Mouse (Mus musculus) midbrain, embryonic 16.5 days (tissue): Measurements from ENCODE around the gene Bid. TPM values are rescaled to one million over a fixed set of nuclear protein-coding genes. Genes with fewer than 3 reads are reported as not detected.
A peak's percentile ranks its signal among the peaks of the same experiment; 100 is the strongest.

Experiments used
- ATAC-seq: fragments of 200-750 bp; cut with Nextera tagmentation; 2 replicates; pipeline ENCODE4 v1.8.0; 2017; ENCODE audit warnings: moderate TSS enrichment
- H3K27ac ChIP-seq: fragments of 300-500 bp; sonication (generic); 2 replicates; pipeline ENCODE4 v1.5.1; 2014; ENCODE audit warnings: mild to moderate bottlenecking, low read length, mixed read lengths
- H3K27me3 ChIP-seq: fragments of 300-500 bp; sonication (generic); 2 replicates; pipeline ENCODE4 v1.6.1; 2014; ENCODE audit warnings: low read depth, low read length, mixed read lengths; ENCODE audit not compliant: control insufficient read depth, insufficient read depth
- H3K36me3 ChIP-seq: fragments of 300-500 bp; sonication (generic); 2 replicates; pipeline ENCODE4 v1.6.1; 2014; ENCODE audit warnings: mild to moderate bottlenecking, low read length, moderate library complexity, mixed read lengths; ENCODE audit not compliant: control insufficient read depth, insufficient read depth
- H3K4me1 ChIP-seq: fragments of 300-500 bp; sonication (generic); 2 replicates; pipeline ENCODE4 v1.6.1; 2014; ENCODE audit warnings: mild to moderate bottlenecking, low read length, mixed read lengths; ENCODE audit not compliant: control insufficient read depth, insufficient read depth
- H3K4me2 ChIP-seq: fragments of 300-500 bp; sonication (generic); 2 replicates; pipeline ENCODE4 v1.6.1; 2014; ENCODE audit warnings: mild to moderate bottlenecking, low read length, mixed read lengths
- H3K4me3 ChIP-seq: fragments of 300-500 bp; sonication (generic); 2 replicates; pipeline ENCODE4 v1.5.1; 2014; ENCODE audit warnings: low read depth, mild to moderate bottlenecking, low read length, moderate library complexity, mixed read lengths
- H3K9ac ChIP-seq: fragments of 300-500 bp; sonication (generic); 2 replicates; pipeline ENCODE4 v1.6.1; 2014; ENCODE audit warnings: low read depth, low read length, mixed read lengths
- H3K9me3 ChIP-seq: fragments of 300-500 bp; sonication (generic); replicated peaks from 2 replicates; pipeline ENCODE4 v1.6.1; 2014; ENCODE audit warnings: mild to moderate bottlenecking, low read length, mixed read lengths; ENCODE audit not compliant: control insufficient read depth, poor library complexity, severe bottlenecking
- WGBS: fragments of 180-500 bp; shearing (Covaris S2); extraction: QIAGEN DNeasy Blood & Tissue Kit; methylation state at CpG from one replicate; pipeline ENCODE4 v1.1.7; 2014; 5-methylcytosine and 5-hydroxymethylcytosine counted together
- polyA plus RNA-seq: library from polyadenylated mRNA; unstranded; fragments of >200 nt; fragmentation: Nextera tagmentation; extraction: Ambion mirVana; gene quantifications from 2 replicates; pipeline ENCODE4 v1.2.1, GENCODE M21; 2015

Bid gene
- 49.3 and 51.5 TPM in 2 replicates for polyA plus RNA-seq

DNA sequence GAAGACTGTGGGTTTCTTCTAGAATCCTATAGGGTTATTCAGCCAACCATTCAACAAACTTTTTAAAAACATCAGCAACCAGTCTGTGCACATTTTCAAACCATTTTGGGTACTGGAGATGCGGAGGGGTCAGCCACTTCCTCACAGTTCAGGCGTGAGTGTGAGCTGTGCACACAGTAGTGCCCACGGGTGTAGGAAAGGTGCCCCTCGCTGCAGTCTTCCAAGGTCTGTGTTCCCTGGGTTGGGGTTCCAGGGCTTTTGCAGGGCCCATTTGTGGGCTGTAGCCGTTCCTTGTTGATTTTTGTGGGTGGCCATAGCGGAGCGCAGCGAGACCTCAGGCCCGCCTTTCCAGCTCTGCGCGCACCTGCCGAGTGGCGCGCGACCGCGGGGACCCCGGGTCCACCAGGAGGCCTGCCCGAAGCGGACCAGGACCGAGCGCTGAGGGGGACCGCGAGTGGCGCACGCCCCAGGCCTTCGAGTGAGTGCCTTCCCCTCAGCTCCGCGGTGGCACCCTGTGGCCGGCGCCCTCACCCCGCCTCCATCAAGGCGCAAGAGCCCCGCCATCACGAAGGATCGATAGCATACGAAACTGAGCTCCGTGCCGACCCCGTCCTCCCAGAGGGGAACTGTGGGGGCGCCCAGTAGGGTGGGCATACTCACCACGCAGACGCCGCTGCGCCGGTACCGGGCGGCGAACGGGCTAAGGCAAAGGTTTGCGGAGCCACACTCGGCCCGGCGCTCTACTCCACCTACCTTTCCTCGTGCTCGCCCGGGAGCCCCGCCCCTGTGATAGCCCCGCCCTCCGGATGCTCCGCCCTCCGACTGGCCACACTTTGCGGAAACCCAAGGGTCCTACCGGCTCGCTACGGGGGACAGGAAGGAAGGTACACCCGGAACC lies at the start of gene Bid:
TSS of gene Bid (minus strand) at position 780 of the 898 bp plus-strand sequence.
- peak; percentile 90 for ATAC-seq
- H3K4me2 ChIP-seq = peak within 1 kb of the TSS; percentile 82
- peak within 1 kb of the TSS; percentile 63 for H3K4me3 ChIP-seq
- peaks cover 10% of the 10 kb centered on the region for H3K4me1 ChIP-seq
- peak within 1 kb of the TSS; percentile 44 for H3K27ac ChIP-seq
- H3K9me3 ChIP-seq = 0 out of 2 replicates have a peak, but pooled peaks cover 1% of the 10 kb centered on the region
- H3K36me3 ChIP-seq = no peaks in the 10 kb centered on the region
- H3K9ac ChIP-seq = peak within 1 kb of the TSS; percentile 76
- under 1% methylated on average over 66 of the region's 67 CpGs for WGBS
- 0 out of 2 replicates have a peak, but pooled peaks cover 2% of the 10 kb centered on the region for H3K27me3 ChIP-seq

DNA sequence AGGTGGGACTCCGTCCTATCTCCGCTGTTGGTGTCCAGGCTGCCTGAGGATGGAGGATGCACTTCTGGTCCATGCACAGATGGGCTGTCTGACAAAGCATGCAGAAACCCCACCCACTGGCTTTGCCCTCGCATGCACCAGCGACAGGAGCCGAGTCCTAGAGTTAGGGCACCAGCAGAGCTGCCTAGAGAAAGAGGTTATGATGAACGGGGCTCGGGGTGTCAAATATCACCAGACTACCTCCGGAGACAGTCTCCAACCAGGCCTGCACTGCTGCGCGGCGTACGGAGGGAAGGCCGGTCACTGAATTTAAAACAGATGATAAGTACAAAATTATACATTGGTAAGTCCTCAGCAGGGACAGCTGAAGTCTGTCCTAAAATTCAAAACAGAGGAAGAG lies 49.2 kb upstream of the Bid start:
- no peak overlapping the region for H3K4me3 ChIP-seq
- H3K9ac ChIP-seq = no peak overlapping the region
- H3K9me3 ChIP-seq = no peaks in the 10 kb centered on the region
- no peak overlapping the region for H3K4me2 ChIP-seq
- no peaks in the 10 kb centered on the region for H3K27me3 ChIP-seq
- peaks cover 22% of the 10 kb centered on the region for H3K36me3 ChIP-seq
- no peaks in the 10 kb centered on the region for H3K4me1 ChIP-seq
- 78% methylated on average over 13 of the region's 13 CpGs for WGBS
- no peak for ATAC-seq
- H3K27ac ChIP-seq = no peak overlapping the region

DNA sequence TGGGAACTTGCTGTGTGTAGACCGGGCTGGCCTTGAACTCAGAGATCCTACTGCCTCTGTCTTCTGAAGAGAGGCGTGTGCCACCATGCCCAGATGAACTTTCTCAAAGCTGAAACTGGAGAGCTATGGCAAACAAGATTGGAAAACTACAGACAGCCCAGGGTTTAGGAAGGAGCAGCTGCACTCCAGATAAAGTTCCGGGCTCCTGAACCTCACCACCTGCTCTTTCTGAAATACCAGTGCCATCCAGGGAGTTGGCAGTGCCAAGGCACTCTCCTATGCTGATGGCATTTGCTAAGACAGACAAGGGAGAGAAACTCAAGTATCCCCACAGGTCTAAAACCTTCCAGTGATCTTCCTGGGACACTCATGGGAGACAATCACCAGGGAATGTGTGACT lies 47.5 kb upstream of the Bid start:
- no peak for ATAC-seq
- Histone ChIP-seq H3K27me3 (no peaks in the 10 kb centered on the region), H3K9ac (no peak overlapping the region)

DNA sequence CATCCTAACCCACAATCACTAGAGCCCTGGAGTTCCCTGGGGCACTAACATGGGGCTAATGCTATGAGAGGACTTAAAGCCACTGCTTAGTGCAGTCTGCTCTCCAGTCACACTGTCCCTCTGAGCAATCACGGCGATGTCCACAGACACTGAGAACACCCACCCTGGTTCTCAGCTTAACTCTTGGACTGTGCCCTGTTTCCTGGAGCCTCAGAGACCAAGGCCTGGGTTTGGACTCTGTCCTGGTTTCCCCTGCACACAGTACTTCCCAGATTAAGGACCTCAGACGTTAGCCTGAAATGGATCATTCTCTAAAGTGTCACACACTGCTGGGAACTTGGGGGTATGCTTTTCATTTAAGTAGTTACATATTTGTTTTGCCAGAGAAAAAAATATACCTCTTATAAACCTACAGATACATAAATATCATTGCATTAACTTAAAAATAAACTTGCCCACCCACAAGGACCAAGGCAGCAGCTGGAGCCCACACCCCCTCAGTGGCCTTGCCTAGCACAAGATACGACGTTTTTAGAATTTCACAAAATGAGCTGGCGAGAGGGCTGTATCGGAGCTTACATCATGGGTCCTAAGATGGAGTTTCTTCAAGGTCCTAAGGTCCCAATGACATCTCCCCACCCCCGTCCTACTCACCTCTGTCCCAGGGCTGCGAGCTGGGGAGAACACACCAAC lies 43.8 kb upstream of the Bid start:
- Histone ChIP-seq H3K27ac (no peak overlapping the region), H3K4me3 (no peak overlapping the region), H3K9me3 (no peaks in the 10 kb centered on the region), H3K36me3 (peaks cover 42% of the 10 kb centered on the region), H3K4me2 (no peak overlapping the region), H3K27me3 (no peaks in the 10 kb centered on the region), H3K4me1 (no peaks in the 10 kb centered on the region), H3K9ac (no peak overlapping the region)
- 87% methylated on average over 9 of the region's 9 CpGs for WGBS
- ATAC-seq = no peak

More for the DNA sequence above, 47.5 kb upstream of the Bid start:
- Histone ChIP-seq H3K4me2 (no peak overlapping the region), H3K27ac (no peak overlapping the region), H3K4me3 (no peak overlapping the region), H3K9me3 (no peaks in the 10 kb centered on the region), H3K4me1 (no peaks in the 10 kb centered on the region), H3K36me3 (peaks cover 25% of the 10 kb centered on the region)
- whole genome bisulfite sequencing = 95% methylated on average over 3 of the region's 3 CpGs

DNA sequence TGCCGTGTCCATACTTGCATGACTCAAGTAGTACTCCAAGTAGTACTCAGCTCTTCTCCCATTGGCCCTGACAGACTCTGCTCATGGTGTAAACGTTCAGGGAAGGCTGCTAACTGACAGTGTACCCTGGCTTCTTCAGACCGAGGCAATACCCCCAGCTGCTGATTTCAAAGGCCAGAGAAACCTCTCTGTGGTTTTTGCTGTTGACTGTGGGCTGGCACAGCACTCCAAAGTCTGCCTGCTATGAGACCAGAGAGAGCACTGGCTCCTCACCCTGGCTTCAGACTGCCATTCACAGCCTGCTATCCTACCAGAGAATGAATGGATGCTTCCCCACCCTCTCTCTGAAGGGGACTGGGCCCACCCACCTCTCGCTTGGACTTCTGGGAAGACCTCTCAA lies 40.7 kb upstream of the Bid start:
- Histone ChIP-seq H3K27me3 (no peaks in the 10 kb centered on the region), H3K4me1 (no peaks in the 10 kb centered on the region), H3K27ac (no peak overlapping the region), H3K36me3 (peaks cover 51% of the 10 kb centered on the region), H3K4me3 (no peak overlapping the region), H3K9ac (no peak overlapping the region), H3K4me2 (no peak overlapping the region), H3K9me3 (no peaks in the 10 kb centered on the region)
- WGBS = 87% methylated on average over 4 of the region's 4 CpGs
- ATAC-seq = no peak

DNA sequence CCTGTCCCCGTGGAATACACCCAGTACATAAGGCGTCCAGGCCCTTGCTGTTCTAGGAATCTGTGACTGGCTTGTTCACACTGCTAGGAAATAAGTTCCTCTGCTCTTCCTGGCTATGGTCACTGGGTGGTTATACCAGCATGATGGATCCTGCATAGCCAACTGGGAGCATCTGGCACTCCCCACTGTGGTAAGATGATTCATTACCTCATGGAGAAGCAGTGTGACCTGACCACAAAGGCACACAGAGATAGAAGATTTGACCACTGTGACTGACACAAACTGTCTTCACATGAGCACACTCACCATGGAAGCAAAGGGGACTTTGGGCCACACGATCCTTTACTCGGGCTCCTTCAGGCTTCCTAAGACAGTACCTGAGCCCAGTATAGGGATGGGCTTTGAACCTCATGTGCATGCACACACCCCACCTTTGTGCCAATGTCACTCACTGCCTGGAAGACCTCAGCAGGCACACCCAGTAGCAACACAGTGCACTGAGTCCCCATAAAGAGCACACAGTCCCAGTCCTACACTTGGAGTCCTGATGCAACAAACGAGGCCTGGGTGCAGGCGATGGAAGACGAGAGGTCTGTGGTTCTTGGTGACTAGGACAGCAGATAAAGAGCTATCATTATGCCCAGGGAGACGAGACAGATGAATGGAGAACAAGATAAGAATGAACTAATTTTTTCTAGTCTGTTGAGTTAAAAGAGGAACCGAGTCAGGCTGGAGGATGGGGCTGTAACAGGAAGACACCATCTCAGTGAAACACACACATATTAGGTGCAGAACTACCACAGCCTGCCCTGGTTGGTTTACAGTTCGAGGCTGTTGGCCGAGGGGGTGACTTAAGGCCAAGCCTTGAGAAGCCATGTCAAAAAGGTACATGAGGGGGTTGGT lies 39.9 kb upstream of the Bid start:
- H3K4me2 ChIP-seq = no peak overlapping the region
- H3K9me3 ChIP-seq = no peaks in the 10 kb centered on the region
- ATAC-seq = no peak
- WGBS = 92% methylated on average over 11 of the region's 11 CpGs
- peaks cover 55% of the 10 kb centered on the region for H3K36me3 ChIP-seq
- no peaks in the 10 kb centered on the region for H3K27me3 ChIP-seq
- H3K9ac ChIP-seq = no peak overlapping the region
- no peak overlapping the region for H3K27ac ChIP-seq
- H3K4me1 ChIP-seq = no peaks in the 10 kb centered on the region
- no peak overlapping the region for H3K4me3 ChIP-seq

DNA sequence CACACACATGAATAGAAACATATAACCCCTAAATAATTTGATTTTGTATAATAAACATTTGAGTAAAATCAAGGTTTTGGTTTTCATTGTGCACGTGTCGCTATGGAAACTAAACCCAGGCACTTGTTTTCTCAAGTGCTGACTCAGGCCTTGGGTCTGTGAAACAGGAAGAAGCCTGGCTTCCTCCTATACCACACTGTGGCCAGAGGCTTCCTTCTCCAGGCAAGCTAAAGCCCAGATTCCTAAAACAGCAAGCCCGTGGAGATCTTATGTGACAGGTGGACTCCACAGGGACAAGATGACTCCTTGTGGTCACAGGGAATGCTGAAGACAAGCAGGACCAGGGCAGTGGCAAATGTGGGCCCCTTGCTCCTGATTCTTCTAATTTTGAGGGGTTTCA lies 38.6 kb upstream of the Bid start:
- Histone ChIP-seq H3K27me3 (no peaks in the 10 kb centered on the region), H3K36me3 (peaks cover 51% of the 10 kb centered on the region), H3K27ac (no peak overlapping the region), H3K9ac (no peak overlapping the region), H3K4me3 (no peak overlapping the region), H3K9me3 (no peaks in the 10 kb centered on the region), H3K4me1 (no peaks in the 10 kb centered on the region), H3K4me2 (no peak overlapping the region)
- WGBS = 90% methylated on average over 3 of the region's 3 CpGs
- ATAC-seq = no peak

DNA sequence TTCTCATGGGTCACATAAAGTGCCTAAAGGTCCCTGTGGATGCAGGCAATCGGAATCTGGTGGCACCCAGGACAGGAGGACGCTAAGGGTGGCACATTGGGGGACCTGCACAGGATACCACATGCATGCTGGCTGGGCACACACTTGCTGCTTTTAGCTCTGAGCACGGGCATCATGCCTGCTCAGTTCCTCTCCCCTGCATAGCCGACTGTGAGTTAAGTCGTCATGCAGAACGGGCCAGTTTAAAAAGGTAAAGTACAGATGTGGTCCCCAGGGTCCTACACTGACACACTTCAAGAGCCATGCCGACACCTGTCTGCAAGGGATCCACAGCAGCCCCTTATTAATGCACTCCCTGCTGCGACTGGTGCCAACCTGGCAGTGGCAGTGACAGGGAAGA lies 37.6 kb upstream of the Bid start:
- no peaks in the 10 kb centered on the region for H3K4me1 ChIP-seq
- no peak overlapping the region for H3K9ac ChIP-seq
- ATAC-seq = no peak
- H3K27me3 ChIP-seq = no peaks in the 10 kb centered on the region
- no peak overlapping the region for H3K4me3 ChIP-seq
- H3K36me3 ChIP-seq = peaks cover 52% of the 10 kb centered on the region
- no peak overlapping the region for H3K4me2 ChIP-seq
- 82% methylated on average over 8 of the region's 8 CpGs for WGBS
- H3K9me3 ChIP-seq = no peaks in the 10 kb centered on the region
- no peak overlapping the region for H3K27ac ChIP-seq
